ENCODE assay signal across 17 mouse cellular contexts in genomic region chr6:12971604-12972003, GRCm38 (mm10).
DNase-seq lines count a peak whose midpoint lies in the region; ATAC-seq and TF ChIP-seq lines count a peak whose summit lies in the region.
"Had no signal": no experiment of that assay in that cellular context is flagged by ENCODE, and none has a peak within 500 bp of the region (broad histone marks: within the 10 kb centered on the region; RNA-seq: fewer than 3 reads in every experiment).

No protein-coding gene starts in this region.

- DNase-seq in Patski (ENCODE audit: low read depth, low spot score) = peak; percentile 20
- DNase-seq: adrenal gland, adult 2 months; adrenal gland, adult 8-10 months; adrenal gland, postnatal 10 days; adrenal gland, postnatal 14 days; adrenal gland, postnatal 25 days; adrenal gland, postnatal 36 days; B cell, adult 2 months; cerebellum, adult 11 months; cerebellum, adult 11-12 months; cerebellum, adult 18-20 months; cerebellum, adult 2 months; cerebellum, adult 8-10 months; cerebellum, adult 9-10 months had no signal

- CTCF ChIA-PET in Patski (lab: Charles Lee) = interaction anchor here (1.0 to 1.7 kb wide), 2 partner anchors 9 to 11 kb away, joined by 4 read pairs; no protein-coding TSS in a partner anchor

- no peak for TF ChIP-seq CTCF in Patski (IDR thresholded peaks at IDR 0.05)

- no peaks in the 10 kb centered on the region for H3K27me3 ChIP-seq in Patski
- H3K27me3 ChIP-seq: CH12.LX had no signal

- in situ Hi-C loops in Patski (cut with MboI; ENCODE audit: low pct_unique_long_range_greater_than_20kb) = no loop called here

- peak; percentile 91 for ATAC-seq in Patski
- ATAC-seq in CD4-positive, CD25-positive, alpha-beta regulatory T cell, adult 4 months = no peak
- ATAC-seq: activated CD4-positive, CD25-positive, alpha-beta regulatory T cell, adult 4 months had no signal

- POLR2A ChIA-PET in Patski (lab: Charles Lee) = no interaction called here
